Mouse (Mus musculus): Measurements from ENCODE around the gene Gsk3b. TPM values are rescaled to one million over a fixed set of nuclear protein-coding genes. Genes with fewer than 3 reads are reported as not detected.
A peak's percentile ranks its signal among the peaks of the same experiment; 100 is the strongest.

Gene Gsk3b
- polyA plus RNA-seq, 1 experiment from 2014 or later, result 197 TPM

DNA sequence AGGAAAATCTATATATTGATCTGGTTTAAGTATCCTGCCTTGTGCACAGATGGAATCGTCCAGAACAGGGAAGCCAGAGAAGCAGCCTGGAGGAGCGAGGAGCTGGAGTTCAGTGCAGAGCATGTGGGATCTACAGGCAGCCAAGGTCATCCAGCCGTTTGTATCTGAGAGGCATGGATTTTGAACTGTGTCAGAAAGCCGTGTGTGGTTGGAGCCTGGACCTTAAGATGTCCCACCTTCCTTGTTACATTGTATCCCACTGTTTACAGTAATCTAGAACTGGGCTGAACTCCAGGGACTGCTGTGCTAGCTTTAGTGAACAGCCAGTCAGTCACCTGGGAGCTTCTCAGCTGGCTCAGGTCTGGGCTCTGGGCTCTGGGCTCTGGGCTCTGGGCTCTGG lies 197.7 kb downstream of the Gsk3b start:
- no peak overlapping the region for H3K4me2 ChIP-seq (ENCODE audit: low read length)
- ATAC-seq (ENCODE audit: low FRiP score, low TSS enrichment), result no peak
- no peak overlapping the region for H3K9ac ChIP-seq (replicated peaks; ENCODE audit: low read length)
- H3K4me3 ChIP-seq (replicated peaks; ENCODE audit: low read depth, low read length), result no peak overlapping the region
- no peaks in the 10 kb centered on the region for H3K4me1 ChIP-seq (ENCODE audit: control insufficient read depth, insufficient read depth, low read length)
- peak; percentile 6 for DNase-seq
- 80% methylated on average over 4 of the region's 4 CpGs for WGBS
- H3K9me3 ChIP-seq (ENCODE audit: control insufficient read depth, low read length), result no peaks in the 10 kb centered on the region
- H3K36me3 ChIP-seq (ENCODE audit: control insufficient read depth, insufficient read depth, low read length), result no peaks in the 10 kb centered on the region
- no peaks in the 10 kb centered on the region for H3K27me3 ChIP-seq (ENCODE audit: control insufficient read depth, insufficient read depth, low read length)
- no peak overlapping the region for H3K27ac ChIP-seq (replicated peaks; ENCODE audit: low read depth, low read length)

DNA sequence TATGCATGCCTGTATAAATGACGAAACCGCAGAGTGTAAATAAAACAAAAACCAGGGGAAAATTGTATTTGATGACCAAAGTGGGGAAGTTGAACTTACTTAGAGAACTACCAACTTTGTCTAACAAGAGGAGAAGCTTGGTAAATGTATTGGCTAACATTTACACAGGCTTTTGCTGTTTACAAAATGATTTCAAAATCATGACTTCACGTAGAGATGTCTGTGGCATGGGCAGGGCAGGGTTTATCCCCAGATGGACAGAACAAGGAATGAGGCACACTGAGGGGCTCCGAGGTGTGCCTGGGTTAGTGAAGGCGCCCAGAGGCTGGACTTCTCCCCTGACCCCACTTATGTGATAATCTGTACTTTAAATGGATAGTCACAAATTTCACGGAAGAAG lies 198.6 kb downstream of the Gsk3b start:
- Histone ChIP-seq H3K9me3 (ENCODE audit: control insufficient read depth, low read length) (no peaks in the 10 kb centered on the region), H3K4me3 (replicated peaks; ENCODE audit: low read depth, low read length) (no peak overlapping the region), H3K27me3 (ENCODE audit: control insufficient read depth, insufficient read depth, low read length) (no peaks in the 10 kb centered on the region), H3K36me3 (ENCODE audit: control insufficient read depth, insufficient read depth, low read length) (no peaks in the 10 kb centered on the region), H3K4me1 (ENCODE audit: control insufficient read depth, insufficient read depth, low read length) (no peaks in the 10 kb centered on the region), H3K9ac (replicated peaks; ENCODE audit: low read length) (no peak overlapping the region), H3K27ac (replicated peaks; ENCODE audit: low read depth, low read length) (no peak overlapping the region), H3K4me2 (ENCODE audit: low read length) (no peak overlapping the region)
- 82% methylated on average over 6 of the region's 6 CpGs for WGBS
- ATAC-seq (ENCODE audit: low FRiP score, low TSS enrichment) (no peak), DNase-seq (no peak)

DNA sequence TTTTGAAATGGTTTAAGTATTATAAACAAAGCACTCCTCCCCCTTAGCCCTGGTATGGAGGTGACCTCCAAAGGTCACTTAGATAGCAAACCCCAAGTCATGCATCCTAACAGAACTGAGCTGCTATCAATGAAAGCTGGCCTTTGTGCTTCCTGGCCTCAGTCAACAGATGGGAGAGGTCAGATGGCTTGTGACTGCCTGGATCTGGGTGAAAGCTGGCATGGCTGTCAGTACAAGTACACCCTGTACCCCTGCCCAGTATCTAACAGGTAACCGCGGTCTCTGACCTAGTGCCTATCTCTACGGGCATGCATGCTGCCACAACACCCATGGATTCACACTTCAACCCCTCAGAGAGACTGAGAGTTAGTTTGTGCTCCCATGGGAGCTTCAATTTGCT lies 199.0 kb downstream of the Gsk3b start:
- H3K4me3 ChIP-seq (replicated peaks; ENCODE audit: low read depth, low read length), result no peak overlapping the region
- no peaks in the 10 kb centered on the region for H3K4me1 ChIP-seq (ENCODE audit: control insufficient read depth, insufficient read depth, low read length)
- WGBS, result 86% methylated on average over 3 of the region's 3 CpGs
- ATAC-seq (ENCODE audit: low FRiP score, low TSS enrichment) (no peak), DNase-seq (no peak)
- H3K27me3 ChIP-seq (ENCODE audit: control insufficient read depth, insufficient read depth, low read length), result no peaks in the 10 kb centered on the region
- no peak overlapping the region for H3K4me2 ChIP-seq (ENCODE audit: low read length)
- H3K9me3 ChIP-seq (ENCODE audit: control insufficient read depth, low read length), result no peaks in the 10 kb centered on the region
- H3K27ac ChIP-seq (replicated peaks; ENCODE audit: low read depth, low read length), result no peak overlapping the region
- no peak overlapping the region for H3K9ac ChIP-seq (replicated peaks; ENCODE audit: low read length)
- H3K36me3 ChIP-seq (ENCODE audit: control insufficient read depth, insufficient read depth, low read length), result no peaks in the 10 kb centered on the region

DNA sequence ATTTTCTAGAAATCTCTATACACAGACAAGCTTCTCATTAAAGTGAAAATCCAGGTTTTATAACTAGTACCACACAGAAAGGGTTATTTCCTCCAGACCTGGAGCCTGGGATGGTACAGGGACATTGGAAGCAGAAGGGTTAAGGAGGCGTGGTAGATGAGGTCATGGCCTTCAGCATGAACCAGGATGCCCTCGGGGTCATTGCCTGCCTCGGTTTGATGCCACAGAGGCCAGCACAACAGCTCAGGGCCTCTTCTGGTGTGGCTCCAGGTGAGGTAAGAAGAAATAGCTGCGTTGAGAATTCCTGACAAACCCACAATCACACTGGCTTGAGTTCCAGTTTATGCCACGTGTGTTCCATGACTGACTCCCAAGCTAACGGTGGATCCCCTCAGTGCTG lies 200.1 kb downstream of the Gsk3b start:
- 43% methylated on average over 6 of the region's 6 CpGs for WGBS
- ATAC-seq (ENCODE audit: low FRiP score, low TSS enrichment), result no peak
- Histone ChIP-seq H3K9ac (replicated peaks; ENCODE audit: low read length) (no peak overlapping the region), H3K4me2 (ENCODE audit: low read length) (no peak overlapping the region), H3K36me3 (ENCODE audit: control insufficient read depth, insufficient read depth, low read length) (no peaks in the 10 kb centered on the region), H3K27me3 (ENCODE audit: control insufficient read depth, insufficient read depth, low read length) (no peaks in the 10 kb centered on the region), H3K9me3 (ENCODE audit: control insufficient read depth, low read length) (no peaks in the 10 kb centered on the region), H3K4me1 (ENCODE audit: control insufficient read depth, insufficient read depth, low read length) (no peaks in the 10 kb centered on the region), H3K4me3 (replicated peaks; ENCODE audit: low read depth, low read length) (no peak overlapping the region), H3K27ac (replicated peaks; ENCODE audit: low read depth, low read length) (no peak overlapping the region)
- no peak for DNase-seq

DNA sequence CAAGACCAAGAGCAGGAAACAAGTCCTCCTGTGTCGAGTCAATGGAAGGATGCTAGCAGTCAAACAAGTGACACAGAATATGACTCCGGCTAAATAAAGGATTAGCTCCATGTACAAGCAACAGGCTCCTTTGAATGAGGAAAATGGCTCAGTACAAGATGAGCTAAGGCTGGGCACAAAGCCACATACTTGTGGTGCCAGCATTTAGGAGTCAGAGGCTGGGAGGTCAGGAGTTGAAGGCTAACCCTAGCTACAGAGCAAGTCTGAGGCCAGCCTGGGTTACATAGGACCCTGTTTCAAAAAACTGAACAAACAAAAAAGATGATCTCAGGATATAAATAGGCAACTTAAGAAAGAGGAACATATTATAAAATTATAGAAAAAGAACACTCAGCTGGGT lies 201.3 kb downstream of the Gsk3b start:
- DNase-seq, result no peak
- Histone ChIP-seq H3K9ac (replicated peaks; ENCODE audit: low read length) (no peak overlapping the region), H3K4me1 (ENCODE audit: control insufficient read depth, insufficient read depth, low read length) (no peaks in the 10 kb centered on the region), H3K27ac (replicated peaks; ENCODE audit: low read depth, low read length) (no peak overlapping the region), H3K27me3 (ENCODE audit: control insufficient read depth, insufficient read depth, low read length) (no peaks in the 10 kb centered on the region), H3K36me3 (ENCODE audit: control insufficient read depth, insufficient read depth, low read length) (no peaks in the 10 kb centered on the region), H3K9me3 (ENCODE audit: control insufficient read depth, low read length) (no peaks in the 10 kb centered on the region), H3K4me3 (replicated peaks; ENCODE audit: low read depth, low read length) (no peak overlapping the region), H3K4me2 (ENCODE audit: low read length) (no peak overlapping the region)
- 63% methylated on average over 2 of the region's 2 CpGs for WGBS
- no peak for ATAC-seq (ENCODE audit: low FRiP score, low TSS enrichment)

- no peak for ATAC-seq (ENCODE audit: low FRiP score, low TSS enrichment)
- Histone ChIP-seq H3K9me3 (ENCODE audit: control insufficient read depth, low read length) (no peaks in the 10 kb centered on the region), H3K27ac (replicated peaks; ENCODE audit: low read depth, low read length) (no peak within 1 kb of the TSS), H3K4me1 (ENCODE audit: control insufficient read depth, insufficient read depth, low read length) (no peaks in the 10 kb centered on the region), H3K4me3 (replicated peaks; ENCODE audit: low read depth, low read length) (no peak within 1 kb of the TSS), H3K9ac (replicated peaks; ENCODE audit: low read length) (no peak within 1 kb of the TSS), H3K27me3 (ENCODE audit: control insufficient read depth, insufficient read depth, low read length) (no peaks in the 10 kb centered on the region), H3K36me3 (ENCODE audit: control insufficient read depth, insufficient read depth, low read length) (no peaks in the 10 kb centered on the region), H3K4me2 (ENCODE audit: low read length) (no peak within 1 kb of the TSS)
- no peak for DNase-seq
- whole genome bisulfite sequencing, result 76% methylated on average over 7 of the region's 7 CpGs
Observed at GRCm38 (mm10) chr16:38294685-38295348, 206.0 kb downstream of the Gsk3b start, which contains the start of gene Nr1i2. Gene Nr1i2, minus strand, starts transcription at chr16:38294824.

GRCm38 (mm10) chr16:38295349-38295930 lies 206.6 kb downstream of the Gsk3b start:
- Histone ChIP-seq H3K4me3 (replicated peaks; ENCODE audit: low read depth, low read length) (no peak overlapping the region), H3K4me2 (ENCODE audit: low read length) (no peak overlapping the region), H3K27me3 (ENCODE audit: control insufficient read depth, insufficient read depth, low read length) (no peaks in the 10 kb centered on the region), H3K9ac (replicated peaks; ENCODE audit: low read length) (no peak overlapping the region), H3K36me3 (ENCODE audit: control insufficient read depth, insufficient read depth, low read length) (no peaks in the 10 kb centered on the region), H3K4me1 (ENCODE audit: control insufficient read depth, insufficient read depth, low read length) (no peaks in the 10 kb centered on the region), H3K9me3 (ENCODE audit: control insufficient read depth, low read length) (no peaks in the 10 kb centered on the region), H3K27ac (replicated peaks; ENCODE audit: low read depth, low read length) (no peak overlapping the region)
- DNase-seq (peak; percentile 12), ATAC-seq (ENCODE audit: low FRiP score, low TSS enrichment) (no peak)
- 62% methylated on average over 5 of the region's 5 CpGs for WGBS

Other genes with a start within 250 kb of the Gsk3b start
- gene Gm36028, start 227.9 kb upstream of the Gsk3b start, polyA plus RNA-seq (2014; fragmentation: Nextera tagmentation; extraction: Ambion mirVana), result 0.20 TPM in 1 of 2 replicates, not detected in the other
- 43.1 and 46.6 TPM in 2 replicates for gene Lrrc58, start 220.6 kb upstream of the Gsk3b start, polyA plus RNA-seq (2014; fragmentation: Nextera tagmentation; extraction: Ambion mirVana)
- 5.6 and 7.6 TPM in 2 replicates for gene Gpr156, start 172.5 kb upstream of the Gsk3b start, polyA plus RNA-seq (2014; fragmentation: Nextera tagmentation; extraction: Ambion mirVana)
- not detected in 2 replicates for gene Nr1i2, start 205.8 kb downstream of the Gsk3b start, polyA plus RNA-seq (2014; fragmentation: Nextera tagmentation; extraction: Ambion mirVana)